Mouse (Mus musculus): ENCODE measurements at regions not wholly inside any gene's neighbourhood (a gene's known extent, or its start where the extent isn't known, plus 50 kb on each side); places are given as distances from the start of the nearest gene placed in this dataset.

- no peak for DNase-seq
These were observed 216.6 kb upstream of the Auts2 start for GRCm38 (mm10) chr5:132759751-132760150.

GRCm38 (mm10) chr5:132758941-132759340 lies 215.8 kb upstream of the Auts2 start:
- no peak for DNase-seq

DNA sequence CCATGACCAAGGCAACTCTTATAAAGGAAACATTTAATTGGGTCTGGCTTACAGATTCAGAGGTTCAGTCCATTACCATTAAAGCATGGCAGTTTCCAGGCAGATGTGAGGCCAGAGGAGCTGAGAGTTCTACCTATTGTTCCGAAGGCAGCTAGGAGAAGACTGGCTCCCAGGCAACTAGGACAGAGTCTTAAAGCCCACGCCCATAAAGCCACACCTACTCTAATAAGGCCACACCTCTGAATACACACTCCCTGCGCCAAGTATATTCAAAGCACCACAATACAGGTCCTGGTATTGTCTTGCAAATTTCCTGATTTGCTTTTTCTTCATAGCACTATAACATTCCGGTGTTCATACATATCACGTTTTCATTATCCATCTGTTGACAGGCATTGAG lies 194.8 kb upstream of the Auts2 start:
- no peak for DNase-seq

DNA sequence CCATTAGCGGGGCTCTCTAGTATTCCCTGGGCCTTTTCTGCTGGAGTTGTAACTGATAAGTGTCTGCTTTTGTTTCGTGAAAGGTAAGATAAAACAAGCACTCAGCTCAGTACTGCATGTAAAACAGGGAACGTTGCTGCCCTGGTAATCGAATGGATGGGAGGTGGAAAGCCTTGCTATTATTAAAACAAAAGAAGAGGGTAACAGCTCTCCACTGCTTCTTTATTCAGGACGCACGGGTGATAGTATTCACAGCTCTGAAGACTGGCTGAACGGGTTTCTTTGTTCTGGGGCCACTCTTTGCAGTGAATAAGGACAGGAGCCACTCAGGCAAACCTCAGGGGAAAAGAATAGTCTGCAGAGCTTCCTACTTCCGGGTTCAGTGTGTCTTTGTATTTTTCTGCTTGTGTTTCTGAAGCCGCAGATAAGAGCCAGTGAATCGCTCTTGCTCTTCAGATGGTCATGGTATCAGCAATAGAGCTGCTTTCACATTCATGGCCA lies 185.6 kb upstream of the Auts2 start:
- DNase-seq, result no peak

DNA sequence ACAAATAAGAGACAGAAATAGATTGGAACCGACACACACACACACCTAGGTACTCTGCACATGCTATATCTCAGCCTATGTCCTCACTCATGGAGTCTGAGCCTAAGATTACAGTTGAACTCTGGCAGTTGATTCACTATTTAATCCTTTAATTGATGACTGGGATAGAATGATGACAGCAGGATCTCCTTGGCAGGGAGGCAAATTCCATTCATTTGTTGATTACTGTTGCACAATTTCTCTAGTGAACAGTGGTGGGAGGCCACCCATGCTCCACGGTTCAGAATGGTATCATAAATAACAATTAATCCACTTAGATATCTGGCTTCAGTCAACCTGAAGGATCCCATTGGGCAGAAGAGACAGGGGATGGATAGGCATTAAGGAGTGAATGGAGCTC lies 181.3 kb upstream of the Auts2 start:
- DNase-seq, result no peak

- no peak for DNase-seq
These were observed 167.2 kb upstream of the Auts2 start for GRCm38 (mm10) chr5:132710301-132710700.

- DNase-seq, result no peak
These were observed 164.4 kb upstream of the Auts2 start for GRCm38 (mm10) chr5:132707531-132707930.

GRCm38 (mm10) chr5:132703455-132704100 lies 160.4 kb upstream of the Auts2 start:
- no peak for DNase-seq

GRCm38 (mm10) chr5:132702573-132702972 lies 159.4 kb upstream of the Auts2 start:
- no peak for DNase-seq

DNA sequence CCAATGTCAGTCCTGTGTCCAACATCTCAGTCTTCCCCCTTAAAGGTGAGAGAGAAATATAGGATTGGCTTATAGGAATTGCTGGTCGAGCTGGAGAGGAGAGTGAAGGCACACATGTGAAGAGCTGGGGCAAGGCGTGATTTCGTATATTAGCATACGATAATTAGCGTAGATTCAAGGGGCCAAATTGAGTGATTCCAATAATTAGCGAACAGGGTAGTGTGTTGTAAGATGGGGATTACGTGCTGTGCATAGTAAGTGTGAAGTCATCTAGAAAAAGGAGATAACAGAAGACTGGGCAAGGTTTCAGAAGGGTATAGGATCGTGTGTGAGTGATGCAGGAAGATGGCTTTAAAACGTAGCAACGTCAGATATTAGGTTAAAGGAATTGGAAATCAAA lies 147.6 kb upstream of the Auts2 start:
- DNase-seq, result no peak

- DNase-seq, result no peak
These were observed 132.1 kb upstream of the Auts2 start for GRCm38 (mm10) chr5:132675261-132675660.

DNA sequence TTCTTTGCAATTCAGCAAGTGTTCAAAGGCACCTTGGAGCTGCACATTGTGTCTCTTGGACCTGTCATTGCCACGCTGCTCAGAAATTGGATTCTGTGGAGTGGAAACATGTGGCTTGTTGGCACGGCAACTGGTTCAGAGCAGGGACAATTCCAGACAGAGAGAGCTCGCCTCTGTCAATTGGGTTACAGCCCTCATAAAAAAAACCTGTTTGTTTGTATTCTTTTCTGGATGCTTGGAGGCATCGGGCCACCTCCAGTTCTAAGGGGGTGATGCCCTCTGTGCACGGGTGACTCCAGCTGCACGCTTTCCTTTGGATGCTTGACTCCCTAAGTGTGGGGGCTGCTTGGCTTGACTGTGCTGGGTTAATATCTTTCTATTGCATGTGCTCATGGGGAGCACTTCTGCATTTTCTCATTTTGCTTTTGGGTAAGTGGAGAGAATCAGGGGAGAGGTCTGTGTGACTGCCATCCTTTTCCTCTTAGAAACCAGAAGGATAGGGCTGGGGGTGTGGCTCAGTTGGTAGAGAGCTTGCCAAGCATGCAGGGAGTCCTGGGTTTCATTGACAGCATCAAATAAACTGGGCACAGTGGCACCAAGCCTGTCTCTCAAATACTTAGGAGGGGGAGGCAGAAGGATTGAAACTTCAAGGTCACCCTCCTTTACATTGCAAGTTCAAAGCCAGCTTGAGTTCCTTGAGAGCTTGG lies 130.6 kb upstream of the Auts2 start:
- DNase-seq, result no peak

DNA sequence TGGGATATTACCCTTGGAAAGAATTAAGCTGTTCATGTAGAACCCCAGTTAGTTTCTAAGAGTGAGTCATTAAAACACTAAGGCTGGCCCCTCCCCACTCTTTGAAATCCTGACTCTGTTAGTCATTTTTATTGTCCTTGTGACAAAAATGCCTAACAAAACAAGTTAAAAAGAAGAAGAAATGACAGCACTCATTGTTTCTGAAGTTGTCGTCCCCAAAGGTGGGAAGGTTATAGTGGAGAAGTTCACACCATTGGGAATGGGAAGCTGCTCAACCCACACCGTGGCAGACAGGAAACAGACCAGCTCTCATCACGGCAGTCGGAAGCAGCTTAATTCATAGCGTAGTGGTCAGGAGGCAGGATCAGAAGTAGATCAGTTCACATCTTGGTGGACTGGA lies 128.4 kb upstream of the Auts2 start:
- no peak for DNase-seq

GRCm38 (mm10) chr5:132667316-132667715 lies 124.2 kb upstream of the Auts2 start:
- DNase-seq, result no peak

DNA sequence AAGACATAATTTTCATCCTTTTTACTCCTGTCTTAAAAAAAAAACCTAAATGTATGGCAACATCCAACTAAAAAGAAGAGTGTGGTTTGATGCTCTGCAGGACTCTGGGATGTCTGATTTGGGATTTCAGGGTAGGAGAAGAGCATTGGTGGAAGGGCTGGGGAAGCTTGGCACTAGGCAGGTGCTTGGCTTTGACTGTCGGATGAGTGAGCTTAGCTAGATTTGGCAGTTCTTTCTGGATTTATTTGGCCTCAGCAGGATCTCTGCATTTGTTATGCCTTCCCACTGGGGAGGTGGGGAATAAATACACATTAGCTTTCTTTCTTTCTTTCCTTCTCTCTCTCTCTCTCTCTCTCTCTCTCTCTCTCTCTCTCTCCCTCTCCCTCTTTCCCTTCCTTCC lies 118.1 kb upstream of the Auts2 start:
- DNase-seq, result no peak

- no peak for DNase-seq
These were observed 116.9 kb upstream of the Auts2 start for GRCm38 (mm10) chr5:132660036-132660435.

DNA sequence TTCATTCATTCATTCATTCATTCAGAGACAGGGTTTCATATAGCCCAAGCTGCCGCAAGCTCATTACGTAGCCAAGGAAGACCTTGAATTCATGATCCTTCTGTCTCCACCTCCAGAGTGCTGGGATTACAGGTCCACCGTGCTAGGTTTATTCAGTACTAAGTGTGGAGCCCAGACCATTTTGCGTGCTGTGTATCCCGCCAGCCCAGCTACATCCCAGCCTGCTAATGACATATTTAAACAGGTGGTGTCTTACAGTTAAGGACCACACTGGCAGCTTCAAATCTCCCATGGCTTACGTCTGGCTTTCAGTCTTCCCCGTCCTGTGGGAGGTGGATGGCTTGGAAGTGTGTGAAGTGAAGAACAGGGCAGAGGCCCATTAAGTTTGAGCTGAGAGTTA lies 111.2 kb upstream of the Auts2 start:
- DNase-seq, result no peak

DNA sequence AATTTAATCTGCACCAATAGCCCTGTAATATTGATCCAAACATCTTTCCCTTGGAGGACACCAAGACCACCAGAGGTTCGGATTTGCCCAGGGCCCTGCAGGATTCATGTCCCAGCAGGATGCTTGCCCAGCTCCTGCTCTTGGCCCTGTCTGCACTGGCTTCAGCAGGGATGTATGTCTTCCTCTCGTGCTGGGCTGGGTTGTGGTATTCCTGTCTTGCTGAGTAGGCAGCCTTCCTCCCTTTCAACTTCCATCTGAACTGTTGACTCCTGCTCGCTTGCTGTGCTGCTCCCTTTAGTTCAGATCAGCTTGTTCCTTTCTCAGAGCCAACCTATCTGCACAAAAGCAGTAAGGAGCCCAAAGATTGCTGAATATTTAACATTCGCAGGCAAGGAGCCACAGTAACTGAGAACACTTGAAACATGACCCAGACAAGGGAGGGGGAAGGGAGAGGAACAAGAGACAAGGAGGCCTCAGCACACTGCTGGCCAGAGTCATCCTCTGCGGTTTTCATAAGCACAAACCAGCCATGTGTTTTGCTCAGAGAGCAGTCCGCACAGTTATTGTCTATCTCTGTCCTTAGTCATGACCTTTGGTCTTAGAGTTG lies 110.7 kb upstream of the Auts2 start:
- peak; percentile 3 to 50 for DNase-seq

DNA sequence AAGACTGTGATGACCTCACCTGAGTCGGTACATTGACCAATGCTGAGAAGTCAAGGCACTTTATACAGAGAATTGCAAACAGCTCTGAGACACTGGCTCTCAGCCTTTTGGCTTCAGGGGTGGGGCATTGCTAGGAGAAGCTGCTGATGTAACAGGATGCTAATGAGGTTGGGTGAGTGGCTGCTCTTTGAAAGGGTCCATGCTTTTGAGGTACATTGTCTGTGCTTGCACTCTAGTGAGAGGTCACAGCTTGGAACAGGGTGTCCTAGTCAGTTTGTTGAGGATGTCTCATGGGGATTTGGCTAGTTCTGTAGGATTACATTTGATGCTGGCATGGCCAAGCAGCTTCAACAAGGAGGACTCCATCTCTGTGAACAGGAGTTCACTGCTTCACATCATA lies 109.1 kb upstream of the Auts2 start:
- DNase-seq, result no peak

GRCm38 (mm10) chr5:132649771-132650170 lies 106.6 kb upstream of the Auts2 start:
- no peak for DNase-seq

DNA sequence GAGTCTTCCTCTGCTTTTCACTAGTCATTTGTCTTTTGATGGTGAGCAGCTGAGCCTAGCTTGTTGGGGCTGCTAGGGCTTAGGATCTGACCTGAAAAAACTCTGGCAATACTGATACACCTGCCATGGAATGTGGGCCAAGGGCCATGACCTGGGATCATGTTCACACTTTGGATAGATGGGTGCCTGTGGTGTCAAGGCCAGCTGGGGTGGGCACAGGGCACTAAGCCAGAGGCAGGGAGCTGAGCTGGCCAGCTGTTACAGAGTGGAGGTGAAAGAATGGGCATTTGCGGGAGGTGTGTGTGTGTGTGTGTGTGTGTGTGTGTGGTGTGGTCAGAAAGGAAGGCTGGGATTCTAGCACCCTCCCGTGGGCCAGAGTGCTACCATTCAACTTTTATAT lies 105.6 kb upstream of the Auts2 start:
- DNase-seq, result no peak

DNA sequence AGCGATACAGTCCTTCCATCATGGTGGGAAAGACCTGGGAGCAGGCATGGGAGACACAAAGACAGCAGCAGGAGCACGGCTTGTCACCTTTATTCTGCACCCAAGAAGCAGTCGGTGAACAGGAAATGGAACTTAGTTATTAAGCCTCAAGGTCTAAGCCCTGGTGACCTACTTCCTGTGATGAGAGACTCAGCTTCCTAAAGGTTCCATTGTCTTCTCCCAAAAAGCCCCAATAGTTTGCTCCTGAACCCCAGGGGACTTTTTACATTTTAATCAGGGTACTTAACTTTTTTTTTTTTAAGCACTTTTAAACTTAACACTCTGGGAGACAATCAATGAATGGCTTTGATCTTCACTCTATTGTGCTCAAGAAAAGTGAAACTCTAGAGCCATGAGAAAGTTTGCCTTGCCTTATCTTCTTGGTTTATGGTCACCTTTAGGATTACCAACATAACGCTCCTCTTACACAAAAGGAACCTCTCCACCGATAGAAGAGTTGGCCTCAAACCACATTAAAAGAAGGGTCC lies 101.6 kb upstream of the Auts2 start:
- DNase-seq, result no peak

DNA sequence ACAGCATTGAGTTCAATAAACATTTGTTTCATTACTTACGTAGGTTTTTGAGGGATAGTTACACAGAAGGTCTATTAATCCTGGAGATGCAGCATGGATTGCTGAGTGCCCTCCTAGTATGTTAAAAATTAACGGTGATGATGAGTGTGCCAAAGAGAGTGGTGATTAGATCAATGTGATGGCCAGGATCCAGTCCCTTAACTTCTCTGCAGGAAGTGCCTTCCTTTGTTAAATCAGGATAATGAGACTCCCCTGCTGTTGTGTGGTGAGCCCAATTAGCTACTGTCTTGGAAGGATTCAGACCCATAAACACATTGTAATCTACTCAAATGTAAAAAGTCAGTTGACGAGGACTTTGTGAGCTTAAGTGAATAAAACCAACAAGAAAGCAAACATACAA lies 100.1 kb upstream of the Auts2 start:
- DNase-seq, result no peak

Data from kidney, postnatal 25 days (tissue).